Mouse (Mus musculus): ENCODE data around the gene F2rl2.

The F2rl2 gene

GRCm38 (mm10) chr13:95696654-95697163, at the start of gene F2rl2:
Gene F2rl2, plus strand, starts transcription at chr13:95696853.
- no peak for DNase-seq (ENCODE audit: extremely low spot score, low read depth, low spot score)

- DNase-seq (ENCODE audit: extremely low spot score, low read depth, low spot score), result no peak
These were observed 49.4 kb upstream of the F2rl2 start for GRCm38 (mm10) chr13:95647248-95647647.

- DNase-seq (ENCODE audit: extremely low spot score, low read depth, low spot score), result no peak
These were observed 46.7 kb upstream of the F2rl2 start for GRCm38 (mm10) chr13:95649941-95650340.

GRCm38 (mm10) chr13:95651870-95652668, 44.6 kb upstream of the F2rl2 start:
- no peak for DNase-seq (ENCODE audit: extremely low spot score, low read depth, low spot score)

- DNase-seq (ENCODE audit: extremely low spot score, low read depth, low spot score), result no peak
These were observed 43.0 kb upstream of the F2rl2 start for GRCm38 (mm10) chr13:95653696-95654095.

GRCm38 (mm10) chr13:95655284-95655683, 41.4 kb upstream of the F2rl2 start:
- DNase-seq (ENCODE audit: extremely low spot score, low read depth, low spot score), result no peak

GRCm38 (mm10) chr13:95657171-95657570, 39.5 kb upstream of the F2rl2 start:
- no peak for DNase-seq (ENCODE audit: extremely low spot score, low read depth, low spot score)

- no peak for DNase-seq (ENCODE audit: extremely low spot score, low read depth, low spot score)
These were observed 37.2 kb upstream of the F2rl2 start for GRCm38 (mm10) chr13:95659432-95659831.

GRCm38 (mm10) chr13:95663834-95664233, 32.8 kb upstream of the F2rl2 start:
- no peak for DNase-seq (ENCODE audit: extremely low spot score, low read depth, low spot score)

GRCm38 (mm10) chr13:95665644-95666356, 30.9 kb upstream of the F2rl2 start:
- no peak for DNase-seq (ENCODE audit: extremely low spot score, low read depth, low spot score)

GRCm38 (mm10) chr13:95667260-95667659, 29.4 kb upstream of the F2rl2 start:
- no peak for DNase-seq (ENCODE audit: extremely low spot score, low read depth, low spot score)

GRCm38 (mm10) chr13:95670534-95670933, 26.1 kb upstream of the F2rl2 start:
- no peak for DNase-seq (ENCODE audit: extremely low spot score, low read depth, low spot score)

- DNase-seq (ENCODE audit: extremely low spot score, low read depth, low spot score), result no peak
These were observed 25.4 kb upstream of the F2rl2 start for GRCm38 (mm10) chr13:95671108-95671897.

GRCm38 (mm10) chr13:95672372-95672771, 24.3 kb upstream of the F2rl2 start:
- DNase-seq (ENCODE audit: extremely low spot score, low read depth, low spot score), result no peak

GRCm38 (mm10) chr13:95679078-95679477, 17.6 kb upstream of the F2rl2 start:
- DNase-seq (ENCODE audit: extremely low spot score, low read depth, low spot score), result no peak

GRCm38 (mm10) chr13:95679491-95679941, 17.1 kb upstream of the F2rl2 start:
- no peak for DNase-seq (ENCODE audit: extremely low spot score, low read depth, low spot score)

GRCm38 (mm10) chr13:95684656-95685244, 11.9 kb upstream of the F2rl2 start:
- no peak for DNase-seq (ENCODE audit: extremely low spot score, low read depth, low spot score)

GRCm38 (mm10) chr13:95685736-95686135, 10.9 kb upstream of the F2rl2 start:
- DNase-seq (ENCODE audit: extremely low spot score, low read depth, low spot score), result no peak

GRCm38 (mm10) chr13:95688576-95688975, 8.1 kb upstream of the F2rl2 start:
- no peak for DNase-seq (ENCODE audit: extremely low spot score, low read depth, low spot score)

- no peak for DNase-seq (ENCODE audit: extremely low spot score, low read depth, low spot score)
These were observed 4.5 kb upstream of the F2rl2 start for GRCm38 (mm10) chr13:95692201-95692600.
